Mouse (Mus musculus) layer of hippocampus, adult 9-10 months (tissue): ENCODE measurements at regions not wholly inside any gene's neighbourhood (a gene's known extent, or its start where the extent isn't known, plus 50 kb on each side); places are given as distances from the start of the nearest gene placed in this dataset.

Experiments used
- DNase-seq: peaks from one replicate; pipeline ENCODE4 v3.0.0; 2022; ENCODE audit warnings: low spot score

DNA sequence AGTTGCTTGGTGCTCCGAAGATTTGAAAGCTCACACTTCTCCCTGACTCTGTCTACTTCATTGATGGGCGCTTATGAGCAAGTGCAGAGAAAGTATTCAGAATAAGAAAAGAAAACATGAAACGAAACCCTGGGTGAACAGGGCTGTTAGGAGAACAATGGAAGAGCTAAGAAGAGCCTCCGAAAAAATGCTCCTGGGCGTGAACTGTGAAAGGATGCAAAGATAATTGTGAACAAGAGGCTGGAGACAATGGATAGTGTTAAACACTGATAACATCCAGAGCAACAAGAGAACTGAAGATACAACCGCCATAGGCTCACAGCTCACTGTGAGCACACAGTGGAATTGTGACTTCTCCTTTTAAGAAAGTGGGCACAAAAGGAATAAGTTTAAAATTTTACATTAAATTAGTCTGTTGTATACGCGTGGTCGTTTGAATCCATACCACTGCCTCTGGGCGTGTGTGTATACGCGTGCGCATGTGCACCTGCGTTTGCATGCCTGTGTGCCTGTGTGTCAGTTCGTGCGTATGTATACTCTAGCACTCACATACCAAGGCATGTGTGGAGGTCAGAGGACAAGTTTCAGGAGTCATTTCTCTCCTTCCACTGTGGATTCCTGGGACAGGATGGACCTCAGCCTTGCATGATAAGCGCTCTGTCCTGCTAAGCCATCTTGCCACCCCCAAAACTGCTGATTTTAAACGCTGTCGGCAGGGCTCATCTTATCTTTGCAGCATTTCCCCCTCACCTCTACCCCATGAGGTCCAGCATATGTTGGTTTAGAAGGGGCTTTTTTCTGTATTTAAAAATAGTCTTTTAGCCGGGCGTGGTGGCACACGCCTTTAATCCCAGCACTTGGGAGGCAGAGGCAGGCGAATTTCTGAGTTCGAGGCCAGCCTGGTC lies 113.0 kb upstream of the 1700016C15Rik start:
- no peak for DNase-seq

DNA sequence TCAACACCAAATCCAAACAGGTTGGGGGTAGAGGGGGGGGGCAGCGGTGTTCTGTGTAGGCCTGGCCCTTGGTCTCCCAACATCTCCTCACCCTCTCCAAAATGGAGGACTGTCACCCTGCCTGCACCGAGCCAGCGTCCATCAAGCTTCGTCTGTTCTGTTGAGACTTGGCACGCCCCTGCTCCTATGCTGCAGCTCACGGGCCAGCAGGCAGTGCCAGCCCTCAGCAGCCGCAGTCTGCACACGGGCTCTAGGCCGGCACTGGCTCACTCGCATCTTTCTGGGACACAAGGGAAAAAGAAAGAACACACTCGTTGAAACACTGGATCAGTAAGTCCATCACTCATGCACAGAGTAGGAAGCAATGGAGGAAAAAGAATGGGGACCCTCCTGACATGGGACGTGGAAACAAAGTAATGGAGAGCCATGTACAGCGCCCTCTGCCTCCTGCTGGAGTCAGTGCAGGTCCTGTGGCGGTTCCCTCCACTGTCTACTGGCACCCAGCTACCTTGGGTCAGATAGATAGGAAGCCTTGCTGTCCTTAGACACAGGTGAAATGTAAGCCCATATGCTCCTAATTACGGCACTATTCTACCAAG lies 109.0 kb upstream of the 1700016C15Rik start:
- DNase-seq: no peak

DNA sequence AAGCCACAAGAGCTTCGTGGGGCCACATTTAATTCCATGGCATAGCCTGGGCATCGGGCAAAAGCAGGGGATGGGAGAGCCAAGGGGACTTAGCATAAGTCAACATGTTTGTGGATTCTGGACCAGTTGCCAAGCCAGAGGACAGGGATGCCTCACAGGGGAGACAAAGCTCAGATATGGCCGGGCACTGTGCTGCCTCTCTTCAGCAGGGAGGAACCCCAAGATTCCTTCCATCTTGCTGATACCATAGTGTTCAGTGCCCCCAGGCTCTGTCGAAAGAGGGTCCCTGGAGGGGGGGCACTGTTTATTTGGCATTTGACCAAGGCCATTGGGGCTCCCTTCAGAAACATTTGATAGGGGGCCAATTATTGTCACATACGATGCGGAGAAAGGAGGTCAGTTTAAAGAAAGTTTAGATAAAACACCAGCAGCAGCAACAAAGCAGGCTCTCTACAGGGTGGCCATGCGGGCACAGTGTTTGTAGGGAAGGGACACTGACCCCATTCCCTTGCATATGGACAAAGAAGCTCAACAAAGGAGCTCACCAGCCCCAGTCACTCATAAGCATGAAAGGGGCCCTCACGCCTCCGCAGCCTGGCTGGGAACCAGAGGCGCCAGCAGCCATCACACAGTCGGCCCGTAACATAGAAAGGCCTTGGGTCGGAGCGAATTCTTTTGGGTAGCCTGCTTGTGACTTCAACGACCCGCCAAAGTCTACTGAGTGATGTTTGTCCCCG lies 107.6 kb upstream of the 1700016C15Rik start:
- no peak for DNase-seq

DNA sequence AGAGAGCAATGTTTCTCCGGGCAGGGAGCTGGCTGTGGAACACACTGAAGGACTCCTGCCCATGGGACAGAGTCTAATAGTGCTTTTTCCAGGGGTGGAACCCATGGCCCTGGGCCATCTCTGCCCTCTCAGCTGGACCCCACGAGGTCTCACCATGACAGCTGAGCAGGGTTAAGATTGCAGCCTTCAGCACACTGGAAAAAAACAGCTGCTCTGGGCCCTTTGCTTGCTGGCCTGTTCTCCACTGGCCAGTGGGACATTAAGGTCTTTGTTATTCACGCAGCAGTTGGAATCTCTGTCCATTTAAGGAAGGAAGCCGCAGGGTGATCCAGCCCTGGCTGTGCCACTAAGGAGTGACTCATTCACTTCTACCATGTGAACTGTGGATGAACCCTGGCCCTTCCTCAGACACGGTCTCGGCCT lies 106.3 kb upstream of the 1700016C15Rik start:
- no peak for DNase-seq

- no peak for DNase-seq
Measured at GRCm38 (mm10) chr1:177623735-177624134, 105.9 kb upstream of the 1700016C15Rik start.

DNA sequence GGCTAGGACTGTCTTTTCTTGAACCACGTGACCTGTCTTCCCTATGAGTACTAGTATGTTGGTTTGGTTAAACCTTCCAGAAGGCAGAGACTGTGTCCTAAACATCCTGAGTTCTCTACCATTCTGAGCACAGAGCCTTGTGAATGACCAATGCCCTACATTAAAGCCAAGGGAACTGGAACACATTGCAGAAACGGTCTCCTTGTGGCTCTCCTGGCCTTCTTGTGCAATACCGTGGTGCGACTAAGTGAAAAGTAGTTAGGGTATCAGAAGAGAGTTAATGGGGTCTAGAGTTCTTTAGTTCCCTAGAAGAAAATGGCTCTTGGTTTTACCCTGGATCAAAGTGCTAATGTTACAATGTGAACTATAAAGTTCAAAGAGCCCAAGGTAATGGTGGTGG lies 101.8 kb upstream of the 1700016C15Rik start:
- no peak for DNase-seq

DNA sequence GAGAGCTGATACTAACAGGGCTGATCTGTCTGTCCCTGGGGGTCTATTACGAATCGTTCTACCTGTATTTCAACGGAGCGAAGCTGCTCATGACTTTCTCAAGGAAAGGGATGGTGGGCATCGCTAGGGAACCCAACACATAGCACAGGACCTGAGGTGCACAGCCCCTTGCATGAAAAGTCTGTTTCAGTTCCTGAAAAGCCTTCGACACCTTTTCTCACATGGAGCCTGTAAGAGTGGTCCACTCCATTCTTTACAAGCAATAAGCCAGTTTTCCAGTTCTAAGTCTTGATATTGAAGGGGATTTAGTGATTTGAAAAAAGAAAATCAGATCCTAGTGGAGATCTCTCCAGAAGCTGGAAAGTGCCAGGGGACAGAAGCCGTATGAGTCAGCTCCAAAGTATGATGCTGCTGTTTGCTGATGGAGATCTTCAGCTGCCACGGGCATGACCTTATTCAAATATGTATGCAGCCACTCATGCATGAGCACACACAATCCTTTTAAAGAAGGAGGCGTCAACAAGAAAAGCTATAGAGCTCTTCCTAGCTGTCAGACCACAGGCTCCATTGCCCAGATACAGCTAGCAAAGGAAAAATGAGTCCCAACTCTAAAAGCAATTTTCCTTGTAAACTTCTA lies 95.5 kb upstream of the 1700016C15Rik start:
- DNase-seq: no peak

GRCm38 (mm10) chr1:177637061-177637460 lies 92.6 kb upstream of the 1700016C15Rik start:
- no peak for DNase-seq

GRCm38 (mm10) chr1:177638381-177638780 lies 91.2 kb upstream of the 1700016C15Rik start:
- no peak for DNase-seq

- no peak for DNase-seq
Measured at GRCm38 (mm10) chr1:177639931-177640846, 89.4 kb upstream of the 1700016C15Rik start.

DNA sequence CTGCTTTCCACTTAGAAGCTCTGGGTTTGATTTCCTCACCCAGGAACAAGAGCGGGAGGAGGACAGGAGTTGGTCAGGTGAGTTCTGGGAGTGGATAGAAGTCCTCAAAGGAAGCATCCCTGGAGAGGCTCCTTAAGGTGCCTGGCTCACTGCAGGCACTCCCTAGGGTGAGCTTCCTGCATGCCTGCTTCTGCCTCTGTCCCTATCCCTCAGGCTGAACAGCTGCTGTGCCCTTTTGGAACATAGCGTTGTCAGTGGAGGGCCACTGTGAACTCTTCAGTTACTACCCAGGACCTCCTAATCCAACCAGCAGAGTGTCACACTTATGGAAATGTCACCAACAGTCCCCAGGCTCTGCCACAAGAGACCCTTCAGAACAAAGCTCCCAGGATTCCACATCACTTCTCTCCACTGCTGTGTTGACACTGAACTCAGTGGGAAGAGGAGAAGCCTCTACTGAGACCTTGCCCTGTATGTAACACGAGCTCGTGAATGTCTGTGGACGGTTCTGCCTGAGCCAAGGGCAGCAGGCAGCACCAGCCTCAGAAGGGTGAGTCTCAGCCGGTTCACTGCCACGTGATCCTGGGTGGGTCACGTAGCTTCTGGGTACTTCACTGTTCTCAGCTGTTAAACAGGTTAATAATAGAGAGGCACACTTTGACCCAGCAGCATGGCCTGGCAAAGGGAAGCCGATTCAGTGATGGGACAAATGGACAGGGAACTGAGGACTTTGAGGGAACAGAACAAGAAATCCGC lies 86.7 kb upstream of the 1700016C15Rik start:
- DNase-seq: no peak

GRCm38 (mm10) chr1:177643662-177644061 lies 86.0 kb upstream of the 1700016C15Rik start:
- no peak for DNase-seq

- DNase-seq: no peak
Measured at GRCm38 (mm10) chr1:177644214-177644613, 85.4 kb upstream of the 1700016C15Rik start.

DNA sequence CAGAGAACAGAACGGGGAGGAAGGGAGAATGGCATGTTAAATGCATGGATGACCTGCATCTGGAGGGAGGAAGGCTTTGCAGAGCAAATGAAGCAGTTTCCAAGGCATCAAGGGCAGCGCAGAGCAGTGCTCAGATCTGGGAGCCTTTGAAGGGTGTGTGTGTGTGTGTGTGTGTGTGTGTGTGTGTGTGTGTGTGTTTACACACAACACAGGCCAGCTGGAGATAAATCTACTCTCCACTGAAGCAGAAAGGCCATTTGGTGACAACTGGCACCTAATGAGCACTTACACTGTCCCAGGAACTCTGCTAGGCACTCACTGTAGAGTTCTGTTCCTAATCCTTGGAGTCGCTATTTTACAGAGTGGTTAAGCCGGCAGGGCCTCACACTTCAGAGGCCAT lies 84.3 kb upstream of the 1700016C15Rik start:
- DNase-seq: no peak

DNA sequence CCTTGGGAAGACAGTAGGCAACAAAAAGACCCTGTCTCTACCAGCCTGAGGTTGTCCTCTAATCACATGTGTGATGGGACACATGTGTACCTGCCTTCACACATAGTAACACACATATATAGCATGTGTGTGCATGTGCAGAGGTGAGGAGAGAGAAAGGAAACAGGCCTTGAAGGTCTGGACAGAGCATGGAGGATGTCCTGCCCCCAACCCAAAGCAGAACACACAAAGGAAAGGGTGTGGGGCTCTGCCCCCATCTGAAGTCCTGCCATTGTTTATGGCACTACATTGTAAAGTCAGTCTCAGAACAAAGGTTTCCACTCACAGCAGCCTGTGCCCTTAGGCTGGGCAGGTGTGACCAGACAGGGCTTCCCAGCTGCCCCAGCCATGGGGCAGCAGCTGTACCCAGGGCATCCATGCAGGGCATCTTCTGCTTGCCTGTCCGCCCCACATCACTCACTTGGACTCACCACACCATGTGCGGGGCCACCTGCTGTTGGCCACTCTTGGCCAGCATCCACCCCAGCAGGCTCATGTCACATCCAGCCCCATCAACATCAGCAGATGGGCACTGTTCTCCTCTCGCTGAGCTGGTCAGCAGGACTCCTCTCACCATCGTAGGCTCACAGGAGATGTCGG lies 83.6 kb upstream of the 1700016C15Rik start:
- no peak for DNase-seq

DNA sequence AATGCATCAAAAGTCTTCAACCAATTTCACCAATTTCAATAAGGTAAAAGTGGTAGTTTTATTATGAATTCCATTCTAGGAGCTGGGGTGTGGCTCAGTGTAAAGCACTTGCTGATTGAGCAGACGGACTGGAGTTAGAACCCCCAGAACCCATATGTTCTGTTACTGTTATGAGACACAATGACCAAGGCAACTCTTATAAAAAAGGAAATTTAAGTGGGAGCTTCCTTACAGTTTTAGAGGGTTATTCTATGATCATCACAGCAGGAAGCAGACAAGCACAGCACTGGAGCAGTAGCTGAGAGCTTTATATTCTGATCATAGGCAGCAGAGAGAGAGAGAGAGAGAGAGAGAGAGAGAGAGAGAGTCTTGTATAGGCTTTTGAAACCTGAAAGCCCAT lies 81.7 kb upstream of the 1700016C15Rik start:
- DNase-seq: no peak

GRCm38 (mm10) chr1:177648974-177649373 lies 80.6 kb upstream of the 1700016C15Rik start:
- DNase-seq: no peak

DNA sequence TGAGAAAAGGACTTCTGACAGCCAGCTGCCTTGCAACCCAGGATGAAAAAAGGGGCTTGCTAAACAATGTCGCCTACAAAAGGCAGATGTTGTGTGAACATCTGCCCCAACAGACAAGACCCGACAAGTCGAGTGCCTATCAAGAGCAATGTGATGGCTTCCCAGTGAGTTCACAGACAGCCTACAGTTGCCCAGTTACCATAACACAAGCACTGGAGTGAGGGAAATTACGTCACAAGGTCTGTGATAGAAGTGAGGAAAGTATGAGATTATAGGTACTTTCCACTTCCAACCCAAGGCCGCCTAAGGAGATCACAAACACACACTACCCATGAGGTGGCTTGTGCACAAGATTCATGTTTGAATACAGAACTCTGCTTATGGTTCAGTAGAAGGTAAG lies 78.4 kb upstream of the 1700016C15Rik start:
- no peak for DNase-seq

GRCm38 (mm10) chr1:177663163-177663562 lies 66.5 kb upstream of the 1700016C15Rik start:
- DNase-seq: no peak
